Mouse (Mus musculus): Measurements from ENCODE around the gene Mrps12.

Gene Mrps12

DNA sequence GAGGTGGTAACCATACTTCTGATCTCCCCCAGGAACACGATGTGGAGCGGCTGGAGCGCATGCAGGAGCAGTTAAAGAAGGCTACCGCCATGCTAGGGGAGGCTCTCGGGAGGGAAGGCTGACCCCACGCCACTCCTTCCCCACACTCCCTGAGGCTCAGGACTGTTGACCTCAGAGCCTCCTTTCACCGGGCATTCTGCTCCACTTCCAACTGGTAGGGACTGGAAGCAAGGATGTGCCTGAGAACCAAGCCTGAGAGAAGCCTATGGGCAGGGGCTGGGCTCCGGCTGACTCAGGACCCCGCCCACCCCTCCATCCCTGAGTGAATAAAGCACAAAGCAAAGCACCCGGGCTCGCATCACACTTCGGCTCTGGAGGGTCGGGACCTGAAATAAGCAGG, 17.0 kb upstream of the Mrps12 start:
- no peak for DNase-seq

DNA sequence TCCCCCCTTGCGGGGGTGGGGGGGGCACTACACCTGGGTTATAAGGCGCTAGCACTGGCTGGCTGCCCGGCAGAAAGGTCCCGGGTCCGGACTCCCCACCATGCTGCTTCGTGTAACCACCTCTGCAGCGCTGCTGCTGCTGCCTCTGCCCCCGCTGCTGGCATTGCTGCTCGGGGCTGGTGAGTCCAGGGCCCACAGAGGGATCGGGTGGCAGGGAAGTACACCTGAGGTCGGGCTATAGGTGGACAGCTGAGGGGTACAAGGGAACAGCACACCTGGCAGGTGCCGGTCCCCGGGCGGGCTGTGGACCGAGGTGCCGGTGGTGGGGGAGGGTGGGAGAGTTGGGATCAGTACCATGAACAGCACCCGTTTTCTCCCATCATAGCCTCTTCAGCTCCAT, 14.5 kb upstream of the Mrps12 start, which contains the start of gene Ccer2:
Ccer2 (plus strand) TSS at position 96 of the 400 bp plus-strand sequence.
- DNase-seq, result peak in 1 of 2 experiments; percentile 38

DNA sequence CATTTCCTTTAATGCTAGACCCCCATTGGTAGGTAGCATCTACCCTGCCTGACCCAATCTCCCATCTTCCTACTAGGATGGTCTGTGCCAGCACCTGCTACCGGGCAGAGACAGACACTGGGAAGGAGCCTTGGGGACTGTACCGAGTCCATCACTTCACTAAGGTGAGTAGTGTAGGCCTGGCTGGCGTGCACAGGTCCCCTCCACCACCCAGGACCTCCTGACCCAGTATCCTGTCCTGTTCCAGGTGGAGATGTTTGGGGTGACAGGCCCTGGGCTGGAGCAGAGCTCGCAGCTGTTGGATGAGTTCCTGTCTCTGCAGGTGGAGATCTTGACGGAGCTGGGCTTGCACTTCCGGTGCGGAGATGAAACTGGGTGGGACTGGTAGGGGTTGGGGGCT, 8.3 kb upstream of the Mrps12 start:
- DNase-seq, result no peak

DNA sequence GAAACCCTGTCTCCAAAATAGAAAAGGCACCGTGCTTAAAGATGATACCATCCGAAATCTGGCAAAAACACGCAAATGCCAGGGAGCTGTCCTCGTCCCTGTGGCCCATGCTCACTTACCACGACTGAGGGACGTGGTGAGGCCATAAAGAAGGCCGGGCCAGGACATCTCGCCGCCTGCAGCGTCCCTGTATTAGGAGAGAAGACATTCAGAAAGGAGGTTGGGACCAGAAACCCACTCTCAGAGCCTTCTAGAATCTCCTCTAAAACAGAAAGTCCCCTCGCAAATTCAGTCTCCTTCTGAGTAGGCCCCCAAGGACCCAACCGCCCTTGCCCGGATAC, 282 bp downstream of the Mrps12 start:
- DNase-seq, result no peak

DNA sequence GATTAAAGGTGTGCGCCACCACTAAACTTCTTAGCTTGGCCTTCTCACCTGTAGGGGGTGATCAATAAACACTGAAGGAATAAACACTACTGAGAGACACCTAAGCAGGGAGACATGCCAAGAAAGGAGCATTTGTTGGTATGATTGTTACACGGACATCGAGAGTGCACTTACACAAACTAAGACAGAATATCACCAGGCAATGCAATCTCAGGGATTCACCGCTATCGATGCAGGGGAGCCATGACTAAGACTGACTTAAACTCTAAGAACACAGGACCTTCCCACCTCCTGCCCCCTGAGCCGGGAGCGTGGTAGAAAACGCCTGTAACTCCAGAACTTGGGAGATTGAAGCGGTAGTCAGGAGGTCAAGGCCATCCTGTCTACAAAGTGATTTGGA, 671 bp downstream of the Mrps12 start:
- DNase-seq, result no peak

DNA sequence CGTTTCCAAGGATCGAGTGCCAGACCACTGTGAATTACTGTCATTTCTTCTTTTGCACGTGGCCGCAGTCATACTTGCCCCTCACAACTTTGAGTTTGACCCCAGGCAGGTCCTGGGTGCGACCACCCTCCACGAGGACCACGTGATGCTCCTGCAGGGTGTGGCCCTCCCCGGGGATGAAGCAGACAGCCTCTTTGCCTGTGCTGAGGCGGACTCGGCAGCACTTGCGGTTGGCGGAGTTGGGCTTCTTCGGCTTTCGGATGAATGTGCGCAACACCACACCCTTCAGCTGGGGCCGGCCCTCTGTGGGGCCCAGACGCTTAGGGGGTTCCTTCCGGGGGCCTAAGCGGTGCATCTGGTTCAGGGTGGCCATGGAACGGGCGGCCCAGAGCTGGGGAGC, 1.8 kb downstream of the Mrps12 start:
- no peak for DNase-seq

DNA sequence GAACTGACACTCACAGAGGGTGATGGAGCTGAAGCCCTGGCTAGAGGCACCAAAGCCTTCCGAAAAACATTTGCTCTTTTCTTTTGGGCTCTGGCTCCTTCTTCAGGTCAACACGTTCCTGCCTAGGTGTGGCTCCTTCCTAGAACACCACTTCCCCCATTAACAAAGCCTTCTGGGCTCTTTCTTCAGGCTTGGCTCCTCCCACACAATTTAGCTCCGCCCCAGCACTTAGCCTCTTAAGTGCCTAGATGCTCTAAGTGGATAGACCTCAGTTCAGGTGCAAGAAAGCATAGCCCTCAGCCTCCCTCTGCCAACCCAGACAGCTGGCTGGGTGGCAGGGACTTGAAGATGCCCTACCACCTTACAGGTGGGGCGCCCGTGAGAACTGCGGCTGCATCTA, 5.9 kb downstream of the Mrps12 start:
- no peak for DNase-seq

DNA sequence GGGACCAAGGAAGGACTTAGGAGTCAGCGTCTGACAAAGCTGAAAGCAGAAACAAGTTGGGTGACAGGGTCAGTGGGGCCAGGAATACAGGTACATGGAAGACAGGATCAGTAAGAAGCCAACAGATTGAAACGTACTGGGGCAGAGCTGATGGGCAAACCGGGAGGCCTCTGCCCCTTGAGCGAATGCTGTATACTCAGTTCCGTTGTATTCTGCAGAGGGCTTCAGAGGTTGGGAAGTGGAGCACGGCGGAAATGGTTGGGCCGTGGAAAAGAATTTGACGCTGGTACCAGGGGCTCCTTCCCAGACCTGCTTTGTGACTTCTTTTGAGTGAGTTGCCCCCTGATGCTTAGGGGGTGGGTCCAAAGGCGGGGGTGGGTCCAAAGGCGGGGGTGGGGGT, 8.4 kb downstream of the Mrps12 start:
- no peak for DNase-seq

DNA sequence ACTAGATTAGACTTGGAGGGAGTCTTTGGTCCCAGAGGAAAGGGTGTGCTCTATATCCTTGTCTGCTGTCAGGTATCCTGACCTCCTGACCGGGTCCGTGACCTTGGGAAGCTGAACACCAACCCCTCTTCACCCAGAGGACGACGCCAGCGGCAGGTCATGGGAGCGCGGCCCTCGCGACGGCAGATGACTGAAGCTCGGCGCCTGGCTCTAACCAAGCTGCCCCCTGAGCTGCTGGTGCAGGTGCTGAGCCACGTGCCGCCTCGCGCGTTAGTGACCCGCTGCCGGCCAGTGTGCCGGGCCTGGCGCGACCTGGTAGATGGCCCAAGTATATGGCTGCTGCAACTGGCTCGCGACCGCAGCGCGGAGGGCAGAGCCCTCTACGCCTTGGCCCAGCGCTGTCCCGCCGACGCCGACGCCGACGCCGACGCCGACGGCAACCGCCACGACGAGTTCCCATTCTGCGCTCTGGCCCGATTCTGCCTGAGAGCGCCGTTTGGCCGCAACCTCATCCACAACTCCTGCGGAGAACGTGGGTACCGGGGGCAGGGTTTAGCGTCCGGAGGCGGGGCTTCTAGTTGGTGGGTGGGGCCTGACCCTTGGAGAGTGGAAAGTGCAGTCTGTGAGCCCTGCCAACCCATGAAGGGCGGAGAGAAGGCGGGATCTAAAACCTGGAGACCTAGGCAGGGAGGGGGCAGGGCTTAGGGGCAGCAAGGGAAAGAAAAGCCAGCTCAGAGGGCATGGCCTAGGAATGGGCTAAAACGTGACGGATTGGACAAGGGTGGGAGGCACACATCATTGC, 9.1 kb downstream of the Mrps12 start:
- peak; percentile 59 to 78 for DNase-seq

DNA sequence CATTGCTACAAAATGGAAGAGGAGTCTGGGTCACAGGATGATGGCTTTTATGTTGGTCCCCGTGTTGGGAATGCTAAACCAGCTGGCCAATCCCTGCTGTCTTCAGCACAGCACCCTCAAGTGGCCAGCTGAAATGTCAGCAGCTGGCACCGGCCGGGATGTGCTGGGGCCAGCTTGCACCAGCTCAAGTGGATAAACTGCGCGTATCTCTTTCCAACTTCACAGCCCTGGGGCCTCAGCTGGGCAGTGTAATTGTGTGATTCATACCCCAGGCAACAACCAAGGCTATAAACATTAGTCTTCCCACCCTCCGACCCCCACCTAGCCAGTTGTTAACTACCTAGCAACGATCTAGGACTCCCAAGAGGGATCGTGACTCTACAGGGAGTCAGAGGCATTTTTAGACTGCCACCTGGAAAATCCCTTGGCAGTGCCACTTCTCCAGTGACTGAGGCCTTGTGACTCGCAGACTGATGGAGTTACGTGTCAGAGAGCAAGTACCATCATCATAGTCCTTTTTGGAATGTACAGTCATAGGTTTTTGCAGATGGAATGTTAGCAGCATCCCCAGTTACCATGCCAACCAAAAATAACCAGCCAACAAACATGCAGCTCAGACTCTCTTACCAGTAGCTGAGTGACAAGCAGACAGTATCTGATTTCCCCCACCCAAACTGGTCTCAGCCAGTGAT, 13.8 kb downstream of the Mrps12 start:
- DNase-seq, result peak; percentile 37 to 59

DNA sequence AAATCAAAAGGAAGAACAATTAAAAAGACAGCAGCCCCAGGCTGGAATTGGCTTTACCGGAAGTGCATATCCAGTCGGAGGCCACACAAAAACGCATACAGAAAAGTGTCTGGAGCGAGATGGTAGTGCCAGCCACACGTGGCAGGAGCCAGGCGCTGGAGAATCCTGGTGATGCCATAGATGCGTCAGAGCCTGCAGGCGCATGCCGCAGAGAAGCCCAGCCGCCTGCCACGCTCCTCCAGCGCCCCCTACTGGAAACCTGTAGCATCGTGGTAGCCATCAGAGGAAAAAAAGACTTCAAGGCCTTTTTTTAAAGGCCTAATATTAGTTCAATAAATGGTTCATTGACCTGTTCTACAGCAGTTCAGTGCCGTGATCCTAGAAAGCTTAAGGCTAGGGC, 15.0 kb downstream of the Mrps12 start:
- DNase-seq, result peak; percentile 89 to 93

DNA sequence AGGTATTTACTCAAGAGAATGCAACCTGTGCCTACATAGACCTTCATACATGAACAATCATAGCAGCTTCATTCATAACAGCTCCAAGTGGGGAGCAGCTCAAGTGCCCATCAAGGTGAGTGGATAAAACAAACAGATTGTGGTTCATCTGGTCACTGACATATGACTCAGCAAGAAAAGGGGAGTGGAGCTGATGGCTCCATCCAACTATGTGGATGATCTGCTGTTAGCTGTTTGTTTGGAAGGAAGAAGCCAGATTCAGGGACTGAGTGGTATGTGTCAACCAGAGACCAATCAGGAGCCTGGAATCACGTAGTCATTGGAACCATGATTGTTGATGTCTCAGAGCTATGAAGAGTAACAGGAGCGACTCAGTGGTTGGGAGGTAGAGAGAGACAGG, 17.0 kb downstream of the Mrps12 start:
- no peak for DNase-seq

DNA sequence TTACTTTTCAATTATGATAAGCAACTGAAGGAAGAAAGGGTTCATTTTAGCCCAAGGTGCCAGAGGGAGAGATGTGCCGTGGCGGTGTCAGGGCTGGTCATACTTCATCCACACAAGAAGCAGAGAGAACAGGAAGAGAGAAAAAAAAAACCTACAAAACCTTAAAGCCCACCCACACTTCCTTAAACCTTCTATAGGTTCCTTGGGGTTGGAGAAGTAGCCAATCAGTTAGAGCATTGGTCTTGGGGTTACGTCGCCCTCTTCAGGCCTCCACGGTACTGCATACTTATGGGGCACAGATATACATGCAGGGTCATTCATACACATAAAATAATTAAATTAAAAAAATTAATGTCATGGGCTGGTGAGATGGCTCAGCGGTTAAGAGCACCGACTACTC, 19.5 kb downstream of the Mrps12 start:
- peak in 1 of 2 experiments; percentile 27 for DNase-seq

DNA sequence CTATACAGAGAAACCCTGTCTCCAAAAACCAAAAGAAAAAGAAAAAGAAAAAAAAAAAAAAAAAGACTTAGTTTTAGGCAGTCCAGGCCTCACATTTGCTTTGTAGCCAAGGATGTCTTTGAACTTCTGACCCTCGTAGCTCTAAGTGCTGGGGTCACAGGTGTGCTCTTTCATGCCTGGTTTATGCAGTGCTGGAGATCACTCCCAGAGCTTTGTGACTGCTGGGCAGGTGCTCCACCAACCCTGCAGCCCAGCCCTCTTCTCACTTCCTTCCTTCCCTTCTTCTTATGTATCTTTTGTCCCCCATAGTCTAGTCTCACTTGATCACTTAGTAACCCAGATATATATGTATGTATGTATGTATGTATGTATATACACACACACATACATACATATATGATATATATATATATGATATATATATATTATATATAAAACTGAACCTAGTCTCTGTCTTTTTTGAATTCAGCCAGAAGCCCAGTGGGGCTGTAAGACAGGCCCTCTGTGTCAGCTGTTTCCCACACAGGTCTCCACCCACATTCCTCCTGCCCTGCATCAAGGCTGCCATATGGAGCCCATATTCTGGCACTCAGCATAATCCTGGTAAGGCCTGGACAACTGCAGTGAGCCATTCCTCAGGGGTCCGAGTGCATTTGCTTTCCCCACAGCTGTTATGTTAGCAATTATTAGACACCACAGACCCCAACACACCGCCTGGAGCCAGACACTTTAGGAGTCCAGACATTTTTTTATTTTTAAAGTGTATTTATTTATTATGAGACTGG, 20.7 kb downstream of the Mrps12 start:
- no peak for DNase-seq

DNA sequence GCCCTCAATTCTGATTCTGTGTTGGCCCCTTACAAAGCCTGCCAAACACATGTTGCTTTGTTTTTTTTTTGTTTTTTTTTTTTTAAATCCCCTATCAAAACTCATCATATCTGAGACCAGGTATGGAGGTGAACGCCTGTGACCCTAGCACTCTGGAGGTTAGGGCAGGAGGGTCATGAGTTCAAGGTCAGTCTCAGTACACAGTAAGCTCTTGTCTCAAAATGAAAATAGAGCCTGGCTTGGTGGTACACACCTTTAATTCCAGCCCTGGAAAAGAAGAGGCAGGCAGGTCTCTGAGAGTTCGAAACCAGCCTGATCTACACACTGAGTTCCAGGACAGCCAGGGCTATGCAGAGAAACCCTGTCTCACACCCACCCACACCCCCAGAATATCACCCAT, 22.0 kb downstream of the Mrps12 start:
- no peak for DNase-seq

DNA sequence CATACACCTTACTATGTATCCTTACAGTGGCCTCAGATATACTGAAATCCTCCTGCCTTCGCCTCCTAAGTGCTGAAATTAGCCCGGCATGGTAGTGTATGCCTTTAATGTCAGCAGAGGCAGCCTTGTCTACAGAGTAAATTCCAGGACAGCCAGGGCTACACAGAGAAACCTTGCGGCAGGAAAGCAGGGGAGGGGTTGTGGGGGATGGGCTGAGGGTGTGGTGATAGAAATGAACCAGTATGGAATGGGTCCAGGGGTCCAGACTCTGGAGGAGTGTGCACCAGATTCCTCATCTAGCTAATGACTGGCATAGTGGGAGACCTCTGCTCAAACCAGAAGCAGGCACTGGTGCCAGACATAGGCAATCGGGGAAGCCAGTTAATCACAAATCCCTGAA, 22.5 kb downstream of the Mrps12 start:
- no peak for DNase-seq

DNA sequence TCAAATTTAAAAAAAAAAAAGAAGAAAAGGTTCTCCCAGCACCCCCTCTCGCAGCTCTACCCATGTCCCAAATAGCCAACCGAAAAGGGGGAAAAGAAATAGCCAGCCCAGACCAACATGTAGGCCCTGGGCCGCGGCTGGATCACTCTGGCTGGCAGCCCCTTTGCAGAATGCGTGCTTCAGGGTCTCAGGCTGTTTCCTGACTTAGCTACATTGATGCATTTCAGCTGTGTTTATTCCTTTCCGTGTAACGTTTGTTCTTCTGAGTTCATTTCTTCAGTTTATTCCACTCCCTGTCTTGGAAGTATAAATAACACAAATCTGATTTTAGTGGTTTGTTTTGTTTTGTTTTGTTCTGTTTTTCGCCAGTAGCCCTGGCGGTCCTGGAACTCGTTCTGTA, 23.9 kb downstream of the Mrps12 start:
- DNase-seq, result no peak

DNA sequence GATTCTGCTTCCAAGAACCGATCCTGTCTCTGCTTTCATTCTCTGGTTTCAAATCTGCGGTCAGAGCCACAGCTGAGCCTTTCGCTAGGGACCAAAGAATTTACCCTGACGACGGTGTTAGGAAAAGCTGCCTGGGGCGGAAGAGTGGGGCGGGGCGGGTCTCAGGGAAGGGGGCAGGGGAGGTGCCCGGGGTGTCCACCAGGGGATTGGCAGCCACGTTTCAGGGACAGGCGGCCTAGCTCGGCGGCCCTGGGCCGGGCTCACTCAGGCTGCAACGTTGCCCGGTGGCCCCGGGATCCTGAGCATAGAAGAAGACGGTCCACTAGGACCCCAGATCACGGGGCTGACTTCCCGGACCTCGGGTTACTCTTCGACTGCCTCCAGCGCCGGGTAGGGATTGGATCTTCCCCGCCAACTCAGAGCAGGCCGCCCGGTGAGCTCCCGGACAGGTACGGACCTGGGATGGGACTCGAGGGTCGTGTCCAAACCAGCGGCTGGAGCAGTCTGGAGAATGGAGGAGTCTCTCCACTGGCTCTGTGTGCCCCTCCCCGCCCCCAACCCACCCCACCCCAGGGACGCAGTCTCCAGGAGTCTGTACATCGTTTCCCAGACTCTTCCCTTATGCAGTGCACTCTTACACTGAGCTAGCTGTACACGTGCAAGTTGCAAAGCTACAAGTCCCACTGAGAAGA, 24.9 kb downstream of the Mrps12 start, which contains the start of gene Fbxo17:
Fbxo17 (plus strand) TSS at position 215 of the 692 bp plus-strand sequence.
- peak; percentile 42 to 56 for DNase-seq

DNA sequence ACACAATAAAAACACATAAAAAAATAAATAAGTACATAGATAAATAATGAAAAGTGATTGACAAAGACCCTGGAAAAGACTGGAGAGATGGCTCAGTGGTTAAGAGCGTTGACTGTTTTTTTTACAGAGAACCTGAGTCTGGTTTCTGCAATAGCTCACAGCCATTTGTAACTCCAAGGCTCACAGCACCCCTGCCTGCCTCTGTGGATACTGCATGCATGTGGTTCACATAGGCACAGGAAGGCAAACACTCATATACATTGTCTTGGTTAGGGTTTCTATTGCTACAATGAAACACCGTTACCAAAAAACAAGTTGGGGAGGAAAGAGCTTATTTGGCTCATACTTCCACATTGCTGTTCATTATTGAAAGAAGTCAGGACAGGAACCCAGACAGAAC, 26.0 kb downstream of the Mrps12 start:
- no peak for DNase-seq

DNA sequence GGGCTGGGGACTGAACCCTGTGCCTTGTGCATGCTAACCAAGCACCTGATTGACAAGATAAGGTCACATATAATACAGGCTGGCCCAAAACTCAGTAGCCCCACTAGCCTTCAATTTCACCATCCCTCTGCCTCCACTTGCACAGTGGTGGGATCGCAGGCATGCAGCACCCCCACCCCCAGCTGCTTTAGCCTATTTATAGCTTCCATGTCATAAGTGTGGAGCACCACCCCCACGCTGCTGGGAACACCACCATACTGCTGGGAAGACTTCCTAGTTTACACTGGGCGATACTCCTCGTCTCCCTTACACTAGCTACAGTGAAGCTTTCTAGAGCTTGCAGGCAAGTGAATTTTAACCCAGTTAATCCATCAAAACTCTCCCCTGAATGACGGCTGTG, 27.0 kb downstream of the Mrps12 start:
- no peak for DNase-seq

DNA sequence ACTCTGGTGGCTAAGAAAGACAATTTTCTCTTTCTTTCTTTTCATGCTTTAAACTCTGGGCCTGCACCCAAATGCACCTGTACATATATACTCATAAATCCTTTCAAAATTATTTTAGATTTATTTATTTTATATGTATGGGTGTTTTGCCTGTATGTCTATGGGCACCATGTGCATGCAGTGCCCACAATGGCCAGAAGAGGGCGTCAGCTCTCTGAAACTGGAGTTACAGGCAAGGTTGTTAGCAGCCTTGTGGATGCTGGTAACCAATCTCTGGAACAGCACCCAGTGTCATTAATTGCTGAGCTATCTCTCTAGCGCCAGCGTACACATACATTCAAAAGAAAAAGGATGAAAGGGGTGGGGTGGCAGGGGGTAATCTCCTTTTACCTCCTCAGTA, 30.7 kb downstream of the Mrps12 start:
- no peak for DNase-seq

DNA sequence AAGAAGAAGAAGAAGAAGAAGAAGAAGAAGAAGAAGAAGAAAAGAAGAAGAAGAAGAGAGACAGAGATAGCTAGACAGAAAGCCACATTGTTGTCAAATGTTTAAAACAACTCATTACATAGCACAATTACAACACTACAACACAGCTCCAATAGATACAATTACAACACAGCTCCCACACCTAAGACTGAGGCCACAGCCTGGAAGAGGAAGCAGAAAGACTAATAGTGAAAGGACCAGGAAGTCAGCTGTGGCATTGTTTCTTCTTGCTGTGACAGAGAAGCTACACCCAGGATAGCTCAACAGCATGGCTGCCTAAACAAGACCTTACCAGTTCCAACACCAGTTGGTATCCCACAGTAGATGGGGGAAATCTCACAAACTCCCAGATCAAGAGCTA, 32.2 kb downstream of the Mrps12 start:
- no peak for DNase-seq

DNA sequence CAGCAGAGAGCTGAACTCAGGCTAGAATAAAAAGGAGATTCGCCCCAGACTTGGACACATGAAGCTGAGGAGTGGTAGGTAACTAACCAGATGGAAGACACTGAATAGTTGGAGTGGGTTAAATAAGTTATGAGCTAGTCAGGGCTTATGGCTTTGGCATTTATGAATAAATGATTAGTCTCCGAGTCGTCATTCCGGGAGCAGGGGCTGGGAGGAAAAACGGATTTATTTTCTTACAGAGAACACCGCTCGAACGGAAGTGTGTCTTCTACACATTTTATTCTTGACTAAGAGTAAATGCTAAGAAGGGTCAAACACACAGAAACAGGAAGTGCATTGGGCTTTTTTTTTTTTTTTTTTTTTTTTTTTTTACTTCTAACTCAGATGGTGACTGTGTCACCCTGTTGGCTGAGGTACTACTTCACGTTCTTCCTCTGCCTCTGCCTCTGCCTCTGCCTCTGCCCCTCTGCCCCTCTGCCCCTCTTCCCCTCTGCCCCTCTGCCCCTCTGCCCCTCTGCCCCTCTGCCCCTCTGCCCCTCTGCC, 38.9 kb downstream of the Mrps12 start:
- DNase-seq, result no peak
